Mouse (Mus musculus) midbrain, embryonic 14.5 days (tissue): ENCODE results near the gene Tia1. TPM values are rescaled to one million over a fixed set of nuclear protein-coding genes. Genes with fewer than 3 reads are reported as not detected.

Experiments used
- ATAC-seq: fragments of 200-750 bp; cut with Nextera tagmentation; 2 replicates; pipeline ENCODE4 v1.8.0; 2017; ENCODE audit warnings: moderate number of reproducible peaks, moderate library complexity; ENCODE audit not compliant: low FRiP score, low TSS enrichment
- DNase-seq: peaks from one replicate; pipeline ENCODE4 v3.0.0-alpha.2; 2015
- H3K27ac ChIP-seq: fragments of 300-500 bp; sonication (generic); replicated peaks from 2 replicates; pipeline ENCODE4 v1.5.1; 2014; ENCODE audit warnings: mild to moderate bottlenecking, low read depth, low read length, moderate library complexity
- H3K27me3 ChIP-seq: fragments of 300-500 bp; sonication (generic); 2 replicates; pipeline ENCODE4 v1.6.1; 2014; ENCODE audit warnings: low read length, control low read depth, mixed read lengths; ENCODE audit not compliant: control insufficient read depth, insufficient read depth
- H3K36me3 ChIP-seq: fragments of 300-500 bp; sonication (generic); 2 replicates; pipeline ENCODE4 v1.6.1; 2014; ENCODE audit warnings: low read length, control low read depth; ENCODE audit not compliant: control insufficient read depth, insufficient read depth
- H3K4me1 ChIP-seq: fragments of 300-500 bp; sonication (generic); 2 replicates; pipeline ENCODE4 v1.6.1; 2014; ENCODE audit warnings: mild to moderate bottlenecking, antibody characterized with exemption, low read length, control low read depth; ENCODE audit not compliant: control insufficient read depth, insufficient read depth
- H3K4me2 ChIP-seq: fragments of 300-500 bp; sonication (generic); 2 replicates; pipeline ENCODE4 v1.6.1; 2014; ENCODE audit warnings: mild to moderate bottlenecking, low read length, moderate library complexity
- H3K4me3 ChIP-seq: fragments of 300-500 bp; sonication (generic); replicated peaks from 2 replicates; pipeline ENCODE4 v1.5.1; 2014; ENCODE audit warnings: low read depth, low read length
- H3K9ac ChIP-seq: fragments of 300-500 bp; sonication (generic); replicated peaks from 2 replicates; pipeline ENCODE4 v1.6.1; 2014; ENCODE audit warnings: mild to moderate bottlenecking, low read length, moderate library complexity
- H3K9me3 ChIP-seq: fragments of 300-500 bp; sonication (generic); 2 replicates; pipeline ENCODE4 v1.6.1; 2016; ENCODE audit warnings: low read length, control low read depth, mixed read lengths; ENCODE audit not compliant: control insufficient read depth
- WGBS: fragments of 180-500 bp; shearing (Covaris S2); extraction: QIAGEN DNeasy Blood & Tissue Kit; methylation state at CpG from one replicate; pipeline ENCODE4 v1.1.7; 2014; 5-methylcytosine and 5-hydroxymethylcytosine counted together
- polyA plus RNA-seq: library from polyadenylated mRNA; unstranded; fragments of >200 nt; fragmentation: Nextera tagmentation; extraction: Ambion mirVana; gene quantifications from 2 replicates; pipeline ENCODE4 v1.2.1, GENCODE M21; 2014

Tia1 gene
- polyA plus RNA-seq, 1 experiment from 2014 or later, result 387 TPM

GRCm38 (mm10) chr6:86366853-86367249 is 37.2 kb upstream of the Tia1 start:
- Histone ChIP-seq H3K27ac (no peak overlapping the region), H3K4me3 (peak overlapping the region; percentile 66), H3K9ac (no peak overlapping the region; the same call in 1 of the 2 replicates), H3K4me1 (peaks cover 9% of the 10 kb centered on the region), H3K4me2 (peak overlapping the region; percentile 91), H3K36me3 (0 out of 2 replicates have a peak, but pooled peaks cover 3% of the 10 kb centered on the region), H3K27me3 (no peaks in the 10 kb centered on the region), H3K9me3 (no peaks in the 10 kb centered on the region)
- 70% methylated on average over 2 of the region's 2 CpGs for WGBS
- ATAC-seq (no peak), DNase-seq (no peak)

- 91% methylated on average over 5 of the region's 5 CpGs for WGBS
- no peak for DNase-seq
Observed at GRCm38 (mm10) chr6:86368479-86368878, 35.5 kb upstream of the Tia1 start.

GRCm38 (mm10) chr6:86370093-86370713 is 33.8 kb upstream of the Tia1 start:
- 62% methylated on average over 3 of the region's 3 CpGs for WGBS

More at GRCm38 (mm10) chr6:86368479-86368878, 35.5 kb upstream of the Tia1 start:
- Histone ChIP-seq H3K4me2 (no peak overlapping the region), H3K27me3 (no peaks in the 10 kb centered on the region), H3K9me3 (no peaks in the 10 kb centered on the region), H3K9ac (no peak overlapping the region), H3K4me3 (no peak overlapping the region), H3K27ac (no peak overlapping the region), H3K4me1 (peaks cover 21% of the 10 kb centered on the region), H3K36me3 (0 out of 2 replicates have a peak, but pooled peaks cover 3% of the 10 kb centered on the region)
- no peak for ATAC-seq

GRCm38 (mm10) chr6:86370764-86371339 is 33.2 kb upstream of the Tia1 start, which contains the start of gene Snrpg:
Gene Snrpg (plus strand): TSS chr6:86371304.
- H3K4me2 ChIP-seq, result peak within 1 kb of the TSS; percentile 93
- DNase-seq, result no peak
- ATAC-seq, result no peak

More at GRCm38 (mm10) chr6:86370093-86370713, 33.8 kb upstream of the Tia1 start:
- Histone ChIP-seq H3K9ac (peak overlapping the region; percentile 78), H3K27ac (peak overlapping the region; percentile 96), H3K36me3 (0 out of 2 replicates have a peak, but pooled peaks cover 3% of the 10 kb centered on the region), H3K4me1 (peaks cover 21% of the 10 kb centered on the region), H3K4me2 (peak overlapping the region; percentile 93), H3K9me3 (no peaks in the 10 kb centered on the region), H3K27me3 (no peaks in the 10 kb centered on the region), H3K4me3 (no peak overlapping the region)
- peak; percentile 11 for DNase-seq
- no peak for ATAC-seq

GRCm38 (mm10) chr6:86371340-86371911 is 32.6 kb upstream of the Tia1 start:
- peak overlapping the region; percentile 78 for H3K9ac ChIP-seq
- ATAC-seq (peak; percentile 99), DNase-seq (peak; percentile 99)
- H3K27me3 ChIP-seq, result no peaks in the 10 kb centered on the region
- peak overlapping the region; percentile 93 for H3K4me2 ChIP-seq
- H3K27ac ChIP-seq, result peak overlapping the region; percentile 96
- under 1% methylated on average over 50 of the region's 50 CpGs for WGBS
- H3K36me3 ChIP-seq, result peaks cover 9% of the 10 kb centered on the region
- H3K4me1 ChIP-seq, result peaks cover 20% of the 10 kb centered on the region
- H3K9me3 ChIP-seq, result no peaks in the 10 kb centered on the region
- H3K4me3 ChIP-seq, result peak overlapping the region; percentile 80

More at GRCm38 (mm10) chr6:86370764-86371339, 33.2 kb upstream of the Tia1 start, which contains the start of gene Snrpg:
- Histone ChIP-seq H3K27ac (peak within 1 kb of the TSS; percentile 96), H3K27me3 (no peaks in the 10 kb centered on the region), H3K9me3 (no peaks in the 10 kb centered on the region), H3K36me3 (peaks cover 3% of the 10 kb centered on the region; the same call in 1 of the 2 replicates), H3K9ac (peak within 1 kb of the TSS; percentile 78), H3K4me1 (peaks cover 21% of the 10 kb centered on the region), H3K4me3 (peak within 1 kb of the TSS; percentile 80)
- WGBS, result 11% methylated on average over 15 of the region's 15 CpGs

- Histone ChIP-seq H3K36me3 (peaks cover 14% of the 10 kb centered on the region), H3K27ac (peak overlapping the region; percentile 96), H3K9ac (peak overlapping the region; percentile 78), H3K27me3 (no peaks in the 10 kb centered on the region), H3K4me3 (peak overlapping the region; percentile 80), H3K4me2 (peak overlapping the region; percentile 93), H3K9me3 (no peaks in the 10 kb centered on the region), H3K4me1 (peaks cover 17% of the 10 kb centered on the region)
- 5% methylated on average over 12 of the region's 12 CpGs for WGBS
- ATAC-seq (no peak), DNase-seq (no peak)
Observed at GRCm38 (mm10) chr6:86371950-86372516, 32.0 kb upstream of the Tia1 start.

- H3K36me3 ChIP-seq, result peaks cover 26% of the 10 kb centered on the region
- 88% methylated on average over 6 of the region's 6 CpGs for WGBS
- H3K9me3 ChIP-seq, result no peaks in the 10 kb centered on the region
- no peak for ATAC-seq
- H3K4me3 ChIP-seq, result no peak overlapping the region
- peaks cover 17% of the 10 kb centered on the region for H3K4me1 ChIP-seq
- DNase-seq, result no peak
- H3K4me2 ChIP-seq, result no peak overlapping the region
- no peak overlapping the region for H3K9ac ChIP-seq
- no peaks in the 10 kb centered on the region for H3K27me3 ChIP-seq
- no peak overlapping the region for H3K27ac ChIP-seq
Observed at GRCm38 (mm10) chr6:86373556-86373955, 30.5 kb upstream of the Tia1 start.

- WGBS, result 91% methylated on average over 3 of the region's 3 CpGs
- DNase-seq (no peak), ATAC-seq (no peak)
- Histone ChIP-seq H3K9ac (no peak overlapping the region), H3K27ac (no peak overlapping the region), H3K27me3 (no peaks in the 10 kb centered on the region), H3K36me3 (peaks cover 40% of the 10 kb centered on the region), H3K4me2 (no peak overlapping the region), H3K4me3 (no peak overlapping the region), H3K4me1 (no peaks in the 10 kb centered on the region), H3K9me3 (no peaks in the 10 kb centered on the region)
Observed at GRCm38 (mm10) chr6:86378341-86378740, 25.7 kb upstream of the Tia1 start.
